Mouse (Mus musculus): Measurements from ENCODE around the gene Cacna1h.

Gene Cacna1h

GRCm38 (mm10) chr17:25406011-25406441, 27.6 kb downstream of the Cacna1h start:
- DNase-seq: peak; percentile 44

- no peak for DNase-seq
Observed at GRCm38 (mm10) chr17:25405224-25405895, 28.2 kb downstream of the Cacna1h start.

- DNase-seq: no peak
Observed at GRCm38 (mm10) chr17:25404190-25404589, 29.4 kb downstream of the Cacna1h start.

- no peak for DNase-seq
Observed at GRCm38 (mm10) chr17:25402224-25402623, 31.4 kb downstream of the Cacna1h start.

GRCm38 (mm10) chr17:25401491-25401890, 32.1 kb downstream of the Cacna1h start:
- no peak for DNase-seq

GRCm38 (mm10) chr17:25400443-25400842, 33.1 kb downstream of the Cacna1h start:
- DNase-seq: peak; percentile 37

- no peak for DNase-seq
Observed at GRCm38 (mm10) chr17:25398520-25398838, 35.1 kb downstream of the Cacna1h start.

- DNase-seq: peak; percentile 92
Observed at GRCm38 (mm10) chr17:25397804-25398519, 35.6 kb downstream of the Cacna1h start.

GRCm38 (mm10) chr17:25394526-25394925, 39.1 kb downstream of the Cacna1h start:
- no peak for DNase-seq

GRCm38 (mm10) chr17:25374011-25374410, 59.6 kb downstream of the Cacna1h start:
- DNase-seq: no peak

- no peak for DNase-seq
Observed at GRCm38 (mm10) chr17:25372491-25372890, 61.1 kb downstream of the Cacna1h start.

GRCm38 (mm10) chr17:25368973-25369372, 64.6 kb downstream of the Cacna1h start, which contains the start of gene Tpsg1:
Tpsg1 (plus strand) TSS chr17:25369273.
- DNase-seq: no peak

- DNase-seq: no peak
Observed at GRCm38 (mm10) chr17:25366005-25366404, 67.6 kb downstream of the Cacna1h start, which contains the start of gene Tpsb2. Tpsb2 (plus strand) TSS chr17:25366305.

GRCm38 (mm10) chr17:25363726-25364125, 69.9 kb downstream of the Cacna1h start:
- DNase-seq: peak; percentile 54

- DNase-seq: no peak
Observed at GRCm38 (mm10) chr17:25361291-25361690, 72.3 kb downstream of the Cacna1h start.

GRCm38 (mm10) chr17:25345462-25345861, 88.1 kb downstream of the Cacna1h start, which contains the start of gene Tpsab1:
Tpsab1 (minus strand) TSS chr17:25345562.
- DNase-seq: no peak

GRCm38 (mm10) chr17:25341490-25341889, 92.1 kb downstream of the Cacna1h start:
- no peak for DNase-seq

GRCm38 (mm10) chr17:25340003-25340402, 93.6 kb downstream of the Cacna1h start:
- DNase-seq: no peak

- no peak for DNase-seq
Observed at GRCm38 (mm10) chr17:25338218-25338617, 95.4 kb downstream of the Cacna1h start.

GRCm38 (mm10) chr17:25333943-25334342, 99.6 kb downstream of the Cacna1h start:
- DNase-seq: peak; percentile 85

GRCm38 (mm10) chr17:25332321-25332720, 101.3 kb downstream of the Cacna1h start:
- DNase-seq: no peak

All from right cerebral cortex, postnatal 4 days (tissue).